Mouse (Mus musculus) hindbrain, embryonic 12.5 days (tissue): ENCODE data around the gene Sema4g. TPM values are rescaled to one million over a fixed set of nuclear protein-coding genes. Genes with fewer than 3 reads are reported as not detected.
A peak's percentile ranks its signal among the peaks of the same experiment; 100 is the strongest.

Experiments used
- ATAC-seq: fragments of 200-750 bp; cut with Nextera tagmentation; 2 replicates; pipeline ENCODE4 v1.8.0; 2017; ENCODE audit warnings: moderate TSS enrichment; ENCODE audit not compliant: low FRiP score
- H3K27ac ChIP-seq: fragments of 300-500 bp; sonication (generic); 2 replicates; pipeline ENCODE4 v1.5.1; 2016; ENCODE audit warnings: mild to moderate bottlenecking
- H3K27me3 ChIP-seq: fragments of 300-500 bp; sonication (generic); 2 replicates; pipeline ENCODE4 v1.6.1; 2016; ENCODE audit warnings: mild to moderate bottlenecking
- H3K36me3 ChIP-seq: fragments of 300-500 bp; sonication (generic); 2 replicates; pipeline ENCODE4 v1.6.1; 2016; ENCODE audit warnings: mild to moderate bottlenecking
- H3K4me1 ChIP-seq: fragments of 300-500 bp; sonication (generic); 2 replicates; pipeline ENCODE4 v1.6.1; 2016
- H3K4me2 ChIP-seq: fragments of 300-500 bp; sonication (generic); replicated peaks from 2 replicates; pipeline ENCODE4 v1.6.1; 2016; ENCODE audit warnings: mild to moderate bottlenecking
- H3K4me3 ChIP-seq: fragments of 300-500 bp; sonication (generic); 2 replicates; pipeline ENCODE4 v1.5.1; 2016; ENCODE audit warnings: mild to moderate bottlenecking
- H3K9ac ChIP-seq: fragments of 300-500 bp; sonication (generic); 2 replicates; pipeline ENCODE4 v1.6.1; 2016; ENCODE audit warnings: mild to moderate bottlenecking, moderate library complexity
- H3K9me3 ChIP-seq: fragments of 300-500 bp; sonication (generic); replicated peaks from 2 replicates; pipeline ENCODE4 v1.6.1; 2016; ENCODE audit warnings: mild to moderate bottlenecking
- WGBS: fragments of 180-500 bp; shearing (Covaris S2); methylation state at CpG from one replicate; pipeline ENCODE4 v1.1.7; 2016; 5-methylcytosine and 5-hydroxymethylcytosine counted together
- polyA plus RNA-seq: library from polyadenylated mRNA; unstranded; fragments of >200 nt; fragmentation: Nextera tagmentation; extraction: Ambion mirVana; gene quantifications from 2 replicates; pipeline ENCODE4 v1.2.1, GENCODE M21; 2016

Gene Sema4g
- polyA plus RNA-seq, 1 experiment from 2014 or later = 11.4 TPM

DNA sequence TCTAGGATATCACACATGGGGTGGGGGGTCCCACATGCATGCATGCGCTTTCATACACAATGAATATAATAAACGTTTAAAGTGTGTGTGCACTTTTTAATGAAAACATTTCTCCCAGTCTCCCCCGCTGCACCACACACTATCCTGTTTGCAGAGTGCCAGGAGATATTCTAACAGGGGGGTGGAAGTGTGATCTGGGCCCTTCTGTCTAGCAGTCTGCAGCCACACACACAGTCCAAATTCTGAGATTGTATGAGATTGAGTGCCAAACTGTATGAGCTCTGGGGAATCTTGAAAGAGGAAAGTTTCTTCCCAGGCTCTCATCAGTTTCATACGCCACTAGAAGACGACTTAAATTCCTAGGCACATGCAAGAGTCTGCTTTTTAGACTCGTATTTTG is 1.1 kb upstream of the Sema4g start:
- Histone ChIP-seq H3K36me3 (0 out of 2 replicates have a peak, but pooled peaks cover under 1% of the 10 kb centered on the region), H3K27me3 (no peaks in the 10 kb centered on the region), H3K9me3 (no peaks in the 10 kb centered on the region), H3K4me2 (no peak overlapping the region), H3K9ac (no peak overlapping the region), H3K4me3 (no peak overlapping the region), H3K27ac (no peak overlapping the region), H3K4me1 (peaks cover 30% of the 10 kb centered on the region)
- no peak for ATAC-seq
- WGBS = 66% methylated on average over 6 of the region's 6 CpGs

DNA sequence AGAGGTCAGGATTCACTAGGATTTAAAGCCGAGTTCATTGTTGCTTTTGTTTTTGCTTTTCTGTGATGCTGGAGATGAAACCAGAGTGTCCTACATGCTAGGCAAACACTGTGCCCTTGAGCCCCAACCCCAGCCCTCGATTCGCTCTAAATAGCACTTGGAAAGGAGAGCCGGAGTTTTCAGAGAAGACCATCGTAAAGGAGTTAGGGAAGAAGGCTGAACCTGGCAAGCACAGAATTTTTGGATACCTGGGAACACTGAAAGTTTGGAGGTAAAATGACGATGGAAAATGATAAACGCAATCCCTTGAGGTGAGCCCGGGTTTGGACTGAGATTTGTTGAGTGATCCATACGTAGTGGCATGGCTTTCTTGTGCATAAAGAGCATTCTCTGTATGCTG is 580 bp upstream of the Sema4g start:
- Histone ChIP-seq H3K27ac (peak overlapping the region; percentile 57; the same call in 1 of the 2 replicates), H3K9ac (peak overlapping the region; percentile 86; the same call in 1 of the 2 replicates), H3K36me3 (0 out of 2 replicates have a peak, but pooled peaks cover 4% of the 10 kb centered on the region), H3K4me3 (peak overlapping the region; percentile 67), H3K4me1 (peaks cover 30% of the 10 kb centered on the region), H3K4me2 (peak overlapping the region; percentile 78), H3K9me3 (no peaks in the 10 kb centered on the region), H3K27me3 (no peaks in the 10 kb centered on the region)
- ATAC-seq = no peak
- WGBS = 37% methylated on average over 9 of the region's 9 CpGs

DNA sequence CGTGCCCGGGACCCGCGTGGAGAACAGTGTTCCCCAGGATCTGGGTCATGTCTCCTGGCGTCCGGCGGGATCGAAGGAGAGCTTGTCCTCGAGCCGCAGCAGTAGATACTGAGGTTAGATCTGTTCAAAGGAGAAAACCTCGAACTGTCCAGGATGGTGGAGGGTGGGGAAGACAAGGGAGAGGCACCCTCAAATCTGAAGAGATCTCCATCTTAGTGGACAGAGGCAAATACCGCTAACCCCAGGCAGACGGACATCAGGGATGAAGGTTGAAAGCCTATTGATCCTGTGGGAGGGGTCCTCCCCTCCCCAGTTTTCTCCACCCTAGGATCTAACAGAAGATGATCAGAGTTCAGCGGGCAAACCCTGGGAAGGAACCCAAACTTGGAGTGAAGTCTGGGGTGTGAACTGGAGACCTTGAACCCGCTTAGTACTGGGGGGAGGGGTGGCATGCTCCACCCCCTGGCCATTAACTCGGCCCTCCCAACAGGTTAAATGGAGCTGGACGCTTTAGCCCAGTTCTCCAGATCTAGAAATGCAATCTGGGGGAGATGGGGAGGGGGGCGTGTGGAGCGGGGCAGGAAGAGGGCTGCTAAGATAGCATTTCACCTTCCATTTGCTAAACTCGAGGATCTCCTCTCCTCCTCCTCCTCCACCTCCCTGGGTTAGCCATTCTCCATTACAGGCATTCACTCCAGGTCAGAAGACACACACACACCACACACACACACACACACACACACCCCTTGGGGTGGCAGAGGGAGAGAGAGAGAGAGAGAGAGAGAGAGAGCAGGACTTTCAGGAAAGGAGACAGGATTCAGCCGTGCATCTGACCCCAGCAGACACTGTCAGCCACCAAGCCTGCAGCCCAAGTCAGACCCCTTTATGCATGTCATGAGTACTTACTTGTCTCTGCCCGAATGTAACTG is 930 bp downstream of the Sema4g start:
- WGBS = 6% methylated on average over 22 of the region's 22 CpGs
- Histone ChIP-seq H3K36me3 (0 out of 2 replicates have a peak, but pooled peaks cover 4% of the 10 kb centered on the region), H3K4me3 (peak overlapping the region; percentile 67), H3K4me1 (peaks cover 30% of the 10 kb centered on the region), H3K9ac (peak overlapping the region; percentile 86), H3K27me3 (no peaks in the 10 kb centered on the region), H3K27ac (peak overlapping the region; percentile 57), H3K9me3 (no peaks in the 10 kb centered on the region), H3K4me2 (peak overlapping the region; percentile 78)
- peak; percentile 47; the same call in 1 of the 2 replicates for ATAC-seq

DNA sequence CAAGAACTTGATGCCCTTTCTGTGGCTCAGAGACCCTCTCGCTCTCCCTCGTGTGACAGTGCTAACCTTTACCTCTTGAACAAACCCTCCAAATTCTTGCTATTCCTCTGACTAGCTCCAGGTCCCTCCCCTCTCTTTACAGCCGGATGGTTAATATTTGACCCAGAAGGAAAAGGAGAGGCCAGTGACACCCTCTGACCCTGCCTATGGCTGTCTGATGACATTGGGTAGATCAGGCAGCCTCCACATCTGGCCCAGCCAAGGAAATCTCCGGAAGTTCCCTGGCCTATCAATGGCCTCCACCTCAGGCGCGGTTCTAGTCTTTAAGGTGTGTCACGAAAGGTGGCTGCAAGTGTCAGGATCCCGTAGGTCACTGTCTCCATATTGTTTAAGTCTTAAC is 2.1 kb downstream of the Sema4g start:
- H3K9me3 ChIP-seq = no peaks in the 10 kb centered on the region
- H3K27me3 ChIP-seq = no peaks in the 10 kb centered on the region
- 0 out of 2 replicates have a peak, but pooled peaks cover 4% of the 10 kb centered on the region for H3K36me3 ChIP-seq
- peak overlapping the region; percentile 67; the same call in 1 of the 2 replicates for H3K4me3 ChIP-seq
- WGBS = 72% methylated on average over 8 of the region's 8 CpGs
- peak overlapping the region; percentile 86 for H3K9ac ChIP-seq
- no peak overlapping the region for H3K27ac ChIP-seq
- ATAC-seq = no peak
- H3K4me1 ChIP-seq = peaks cover 30% of the 10 kb centered on the region
- H3K4me2 ChIP-seq = peak overlapping the region; percentile 78

DNA sequence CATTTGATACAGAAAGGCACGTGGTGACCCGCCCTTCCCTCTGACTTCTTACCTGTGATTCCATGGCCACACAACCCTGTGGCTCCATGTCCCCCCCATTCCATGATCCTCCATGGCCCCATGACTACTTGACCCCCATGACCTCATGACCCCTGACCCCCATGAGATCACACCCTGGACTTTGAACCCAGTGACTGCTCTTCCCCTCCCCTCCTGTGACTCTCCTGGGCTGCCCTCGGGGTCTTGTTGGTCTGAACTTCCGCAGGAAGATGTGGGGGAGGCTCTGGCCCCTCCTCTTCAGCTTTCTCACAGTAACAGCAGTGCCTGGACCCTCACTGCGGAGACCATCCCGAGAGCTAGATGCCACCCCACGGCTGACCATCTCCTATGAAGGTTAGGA is 3.3 kb downstream of the Sema4g start:
- Histone ChIP-seq H3K27me3 (no peaks in the 10 kb centered on the region), H3K27ac (no peak overlapping the region), H3K4me1 (peaks cover 30% of the 10 kb centered on the region), H3K9ac (no peak overlapping the region), H3K4me2 (no peak overlapping the region), H3K9me3 (no peaks in the 10 kb centered on the region), H3K36me3 (peaks cover 15% of the 10 kb centered on the region; the same call in 1 of the 2 replicates), H3K4me3 (no peak overlapping the region)
- 50% methylated on average over 7 of the region's 7 CpGs for WGBS
- no peak for ATAC-seq

DNA sequence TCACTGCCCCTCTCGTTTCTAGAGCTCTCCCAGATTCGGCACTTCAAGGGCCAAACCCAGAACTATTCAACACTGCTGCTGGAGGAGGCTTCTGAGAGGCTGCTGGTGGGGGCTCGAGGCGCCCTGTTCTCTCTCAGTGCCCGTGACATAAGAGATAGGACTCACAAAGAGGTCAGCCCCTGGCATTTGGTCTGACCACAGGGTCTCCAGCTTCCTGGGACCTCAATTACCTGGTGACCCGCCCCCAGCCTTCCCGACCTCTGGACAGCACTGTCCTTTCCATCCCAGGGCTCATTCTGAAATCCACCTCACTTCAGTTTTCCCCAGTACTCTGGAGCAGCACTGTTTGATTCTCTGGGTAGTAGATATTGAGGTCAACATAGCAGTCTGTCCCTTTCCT is 3.8 kb downstream of the Sema4g start:
- H3K4me3 ChIP-seq = no peak overlapping the region
- no peak overlapping the region for H3K27ac ChIP-seq
- H3K4me1 ChIP-seq = peaks cover 30% of the 10 kb centered on the region
- H3K9ac ChIP-seq = no peak overlapping the region
- H3K27me3 ChIP-seq = no peaks in the 10 kb centered on the region
- H3K4me2 ChIP-seq = no peak overlapping the region
- no peak for ATAC-seq
- peaks cover 19% of the 10 kb centered on the region for H3K36me3 ChIP-seq
- WGBS = 65% methylated on average over 7 of the region's 7 CpGs
- no peaks in the 10 kb centered on the region for H3K9me3 ChIP-seq

DNA sequence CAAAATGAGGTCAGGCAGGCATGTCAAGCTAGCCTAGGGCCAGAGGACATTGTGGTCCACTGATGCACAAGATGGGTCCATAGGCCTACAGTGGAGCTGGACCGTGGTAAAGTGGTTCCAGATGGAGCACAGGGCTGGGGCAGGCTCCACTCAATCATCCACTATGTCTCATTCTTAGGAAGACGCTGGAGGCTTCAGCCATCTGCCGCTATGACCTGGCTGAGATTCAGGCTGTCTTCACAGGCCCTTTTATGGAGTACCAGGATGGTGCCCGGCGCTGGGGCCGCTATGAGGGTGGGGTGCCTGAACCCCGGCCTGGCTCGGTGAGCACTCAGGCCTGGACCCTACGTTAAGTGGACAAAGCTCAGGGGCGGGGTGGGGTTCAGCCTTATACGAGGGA is 8.9 kb downstream of the Sema4g start:
- Histone ChIP-seq H3K4me2 (no peak overlapping the region), H3K27ac (no peak overlapping the region), H3K4me1 (no peaks in the 10 kb centered on the region), H3K4me3 (no peak overlapping the region), H3K36me3 (peaks cover 69% of the 10 kb centered on the region), H3K9me3 (no peaks in the 10 kb centered on the region), H3K9ac (no peak overlapping the region), H3K27me3 (no peaks in the 10 kb centered on the region)
- WGBS = 82% methylated on average over 11 of the region's 11 CpGs
- no peak for ATAC-seq

GRCm38 (mm10) chr19:44999647-45000046 is 10.7 kb downstream of the Sema4g start:
- no peak overlapping the region for H3K27ac ChIP-seq
- WGBS = 89% methylated on average over 8 of the region's 8 CpGs
- H3K4me3 ChIP-seq = no peak overlapping the region
- H3K9ac ChIP-seq = no peak overlapping the region
- peaks cover 83% of the 10 kb centered on the region for H3K36me3 ChIP-seq
- H3K27me3 ChIP-seq = no peaks in the 10 kb centered on the region
- H3K9me3 ChIP-seq = no peaks in the 10 kb centered on the region
- no peak for ATAC-seq
- no peak overlapping the region for H3K4me2 ChIP-seq
- H3K4me1 ChIP-seq = no peaks in the 10 kb centered on the region

GRCm38 (mm10) chr19:45002301-45002700 is 13.4 kb downstream of the Sema4g start:
- no peaks in the 10 kb centered on the region for H3K9me3 ChIP-seq
- H3K4me3 ChIP-seq = no peak overlapping the region
- peaks cover 74% of the 10 kb centered on the region for H3K36me3 ChIP-seq
- H3K4me1 ChIP-seq = peaks cover 15% of the 10 kb centered on the region
- 59% methylated on average over 3 of the region's 3 CpGs for WGBS
- ATAC-seq = no peak
- no peak overlapping the region for H3K27ac ChIP-seq
- no peak overlapping the region for H3K9ac ChIP-seq
- H3K4me2 ChIP-seq = no peak overlapping the region
- no peaks in the 10 kb centered on the region for H3K27me3 ChIP-seq

GRCm38 (mm10) chr19:45003740-45004516 is 15.0 kb downstream of the Sema4g start:
- 85% methylated on average over 7 of the region's 7 CpGs for WGBS
- H3K9me3 ChIP-seq = no peaks in the 10 kb centered on the region
- no peak overlapping the region for H3K4me3 ChIP-seq
- no peak overlapping the region for H3K27ac ChIP-seq
- H3K36me3 ChIP-seq = peaks cover 61% of the 10 kb centered on the region
- no peak overlapping the region for H3K9ac ChIP-seq
- no peak overlapping the region for H3K4me2 ChIP-seq
- H3K27me3 ChIP-seq = no peaks in the 10 kb centered on the region
- peaks cover 20% of the 10 kb centered on the region for H3K4me1 ChIP-seq
- ATAC-seq = no peak

- H3K36me3 ChIP-seq = peaks cover 52% of the 10 kb centered on the region
- peak within 1 kb of the TSS; percentile 97 for H3K4me3 ChIP-seq
- peak within 1 kb of the TSS; percentile 89 for H3K9ac ChIP-seq
- no peaks in the 10 kb centered on the region for H3K9me3 ChIP-seq
- 11% methylated on average over 16 of the region's 16 CpGs for WGBS
- no peak for ATAC-seq
- peak within 1 kb of the TSS; percentile 96 for H3K4me2 ChIP-seq
- H3K27me3 ChIP-seq = no peaks in the 10 kb centered on the region
- peak within 1 kb of the TSS; percentile 84 for H3K27ac ChIP-seq
- H3K4me1 ChIP-seq = peaks cover 20% of the 10 kb centered on the region
Measured at GRCm38 (mm10) chr19:45005444-45005843, 16.5 kb downstream of the Sema4g start, which contains the start of gene Twnk. Gene Twnk, plus strand, starts transcription at chr19:45005663.
